Mouse (Mus musculus): ENCODE measurements around the gene Fut1.

- TF ChIP-seq CTCF (IDR thresholded peaks at IDR 0.05; ENCODE audit: low read depth, low read length) = no peak
- no peak for TF ChIP-seq POLR2A (IDR thresholded peaks at IDR 0.05; ENCODE audit: insufficient read depth, low read length)
- no peak for TF ChIP-seq EP300 (IDR thresholded peaks at IDR 0.05; ENCODE audit: insufficient read depth, low read depth, low read length)
Measured at GRCm38 (mm10) chr7:45645591-45645971, 28.5 kb downstream of the Fut1 start.

All from ES-Bruce4 (cell line).